Mouse (Mus musculus) embryonic facial prominence, embryonic 13.5 days (tissue): Measurements from ENCODE around the gene Trappc2l. TPM values are rescaled to one million over a fixed set of nuclear protein-coding genes. Genes with fewer than 3 reads are reported as not detected.
A peak's percentile ranks its signal among the peaks of the same experiment; 100 is the strongest.

ENCODE experiments used
- ATAC-seq: fragments of 200-750 bp; cut with Nextera tagmentation; 2 replicates; pipeline ENCODE4 v1.8.0; 2017; ENCODE audit warnings: low read depth; ENCODE audit not compliant: insufficient number of reproducible peaks, insufficient read depth, low FRiP score, low TSS enrichment
- H3K27ac ChIP-seq: fragments of 300-500 bp; sonication (generic); 2 replicates; pipeline ENCODE4 v1.5.1; 2015; ENCODE audit warnings: moderate library complexity, mild to moderate bottlenecking, inconsistent platforms
- H3K27me3 ChIP-seq: fragments of 300-500 bp; sonication (generic); 2 replicates; pipeline ENCODE4 v1.6.1; 2015; ENCODE audit warnings: mild to moderate bottlenecking, inconsistent platforms
- H3K36me3 ChIP-seq: fragments of 300-500 bp; sonication (generic); 2 replicates; pipeline ENCODE4 v1.6.1; 2015; ENCODE audit warnings: mild to moderate bottlenecking, inconsistent platforms
- H3K4me1 ChIP-seq: fragments of 300-500 bp; sonication (generic); 2 replicates; pipeline ENCODE4 v1.6.1; 2015; ENCODE audit warnings: inconsistent platforms
- H3K4me2 ChIP-seq: fragments of 300-500 bp; sonication (generic); 2 replicates; pipeline ENCODE4 v1.6.1; 2015; ENCODE audit warnings: moderate library complexity, mild to moderate bottlenecking, inconsistent platforms
- H3K4me3 ChIP-seq: fragments of 300-500 bp; sonication (generic); 2 replicates; pipeline ENCODE4 v1.5.1; 2015; ENCODE audit warnings: mild to moderate bottlenecking, inconsistent platforms
- H3K9ac ChIP-seq: fragments of 300-500 bp; sonication (generic); 2 replicates; pipeline ENCODE4 v1.6.1; 2015; ENCODE audit warnings: mild to moderate bottlenecking, inconsistent platforms
- H3K9me3 ChIP-seq: fragments of 300-500 bp; sonication (generic); 2 replicates; pipeline ENCODE4 v1.6.1; 2016; ENCODE audit warnings: inconsistent platforms
- WGBS: fragments of 180-500 bp; shearing (Covaris S2); methylation state at CpG from one replicate; pipeline ENCODE4 v1.1.7; 2015; ENCODE audit warnings: mixed read lengths; 5-methylcytosine and 5-hydroxymethylcytosine counted together
- polyA plus RNA-seq: library from polyadenylated mRNA; unstranded; fragments of >200 nt; fragmentation: Nextera tagmentation; extraction: Ambion mirVana; gene quantifications from 2 replicates; pipeline ENCODE4 v1.2.1, GENCODE M21; 2015

The Trappc2l gene
- polyA plus RNA-seq, 1 experiment from 2014 or later = 53.0 TPM

DNA sequence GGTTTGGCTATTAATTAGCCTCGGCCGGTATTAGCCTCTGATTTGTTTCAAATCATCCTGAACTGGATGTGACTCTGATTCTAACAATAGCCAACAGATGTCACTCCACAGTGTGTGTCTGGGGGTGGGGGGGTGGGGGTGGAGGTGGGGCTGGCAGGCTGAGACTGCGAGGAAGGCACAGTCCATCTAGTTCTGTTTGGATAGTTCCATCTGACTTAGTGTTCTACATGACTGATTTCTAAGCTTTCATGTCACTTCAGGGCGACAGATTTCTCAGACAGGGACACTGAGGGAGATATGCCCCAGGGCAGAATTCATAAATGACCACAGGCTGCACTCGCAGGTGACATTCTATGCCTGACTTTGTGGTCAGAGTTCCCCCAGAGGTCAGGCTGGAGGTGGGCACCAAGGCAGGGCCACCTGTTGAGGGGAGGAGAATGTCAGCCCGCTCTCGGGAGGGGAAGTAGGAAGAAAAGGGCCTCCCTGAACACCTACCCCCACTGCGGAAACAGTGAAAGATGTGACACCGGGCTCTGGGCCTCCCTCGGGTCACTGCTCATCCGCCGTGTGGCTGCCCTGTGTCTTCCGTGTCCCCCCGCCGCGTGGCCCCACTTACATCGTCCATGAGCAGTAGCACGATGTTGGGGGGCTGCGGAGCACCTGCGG is 695 bp upstream of the Trappc2l start:
- WGBS = 3% methylated on average over 20 of the region's 20 CpGs
- H3K4me2 ChIP-seq = peak overlapping the region; percentile 94
- H3K9ac ChIP-seq = peak overlapping the region; percentile 80
- H3K4me1 ChIP-seq = peaks cover 24% of the 10 kb centered on the region
- no peaks in the 10 kb centered on the region for H3K27me3 ChIP-seq
- no peaks in the 10 kb centered on the region for H3K9me3 ChIP-seq
- ATAC-seq = peak; percentile 38
- peak overlapping the region; percentile 62 for H3K27ac ChIP-seq
- peak overlapping the region; percentile 70 for H3K4me3 ChIP-seq
- H3K36me3 ChIP-seq = peaks cover 19% of the 10 kb centered on the region

DNA sequence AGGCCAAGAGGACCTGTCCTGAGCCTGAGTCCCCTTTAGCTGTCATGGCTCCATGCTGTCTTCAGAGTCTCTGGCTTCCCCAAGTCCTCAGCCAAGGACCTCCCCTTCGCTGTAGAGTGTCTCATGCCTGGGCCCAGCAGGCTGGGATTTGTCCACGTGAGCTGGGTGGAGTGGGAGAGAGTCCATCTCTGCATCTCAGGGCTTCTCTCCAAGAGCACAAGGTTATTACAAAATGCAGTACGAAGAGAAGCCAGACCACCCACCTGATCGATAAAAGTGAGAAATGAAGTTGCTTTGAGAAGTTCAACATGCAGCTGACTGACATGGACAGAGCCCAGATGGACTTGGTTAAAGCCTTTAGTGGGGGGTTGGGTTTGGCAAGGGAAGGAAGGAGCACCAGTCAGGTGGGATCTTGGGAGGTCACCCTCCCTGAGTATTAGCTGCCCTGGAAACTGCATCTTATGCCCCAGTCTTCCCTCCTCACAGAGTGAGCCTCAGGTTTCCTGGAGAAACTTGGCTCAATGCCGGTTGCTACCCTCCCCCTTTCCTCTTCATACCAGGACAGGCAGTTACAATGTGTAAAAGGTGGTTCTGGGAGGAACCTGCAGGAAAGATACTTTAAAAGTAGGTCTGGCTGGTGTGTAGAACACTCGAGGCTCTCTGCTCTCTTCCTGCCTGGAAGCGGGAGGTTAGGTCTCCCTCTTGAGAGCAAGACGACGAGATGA is 4.9 kb downstream of the Trappc2l start:
- ATAC-seq = no peak
- H3K27me3 ChIP-seq = no peaks in the 10 kb centered on the region
- H3K4me3 ChIP-seq = no peak overlapping the region
- 0 out of 2 replicates have a peak overlapping the region, but pooled peaks have one; percentile 12 for H3K9ac ChIP-seq
- H3K27ac ChIP-seq = no peak overlapping the region
- H3K4me2 ChIP-seq = no peak overlapping the region
- H3K9me3 ChIP-seq = no peaks in the 10 kb centered on the region
- H3K36me3 ChIP-seq = peaks cover 19% of the 10 kb centered on the region
- 59% methylated on average over 9 of the region's 9 CpGs for WGBS
- peaks cover 43% of the 10 kb centered on the region for H3K4me1 ChIP-seq

DNA sequence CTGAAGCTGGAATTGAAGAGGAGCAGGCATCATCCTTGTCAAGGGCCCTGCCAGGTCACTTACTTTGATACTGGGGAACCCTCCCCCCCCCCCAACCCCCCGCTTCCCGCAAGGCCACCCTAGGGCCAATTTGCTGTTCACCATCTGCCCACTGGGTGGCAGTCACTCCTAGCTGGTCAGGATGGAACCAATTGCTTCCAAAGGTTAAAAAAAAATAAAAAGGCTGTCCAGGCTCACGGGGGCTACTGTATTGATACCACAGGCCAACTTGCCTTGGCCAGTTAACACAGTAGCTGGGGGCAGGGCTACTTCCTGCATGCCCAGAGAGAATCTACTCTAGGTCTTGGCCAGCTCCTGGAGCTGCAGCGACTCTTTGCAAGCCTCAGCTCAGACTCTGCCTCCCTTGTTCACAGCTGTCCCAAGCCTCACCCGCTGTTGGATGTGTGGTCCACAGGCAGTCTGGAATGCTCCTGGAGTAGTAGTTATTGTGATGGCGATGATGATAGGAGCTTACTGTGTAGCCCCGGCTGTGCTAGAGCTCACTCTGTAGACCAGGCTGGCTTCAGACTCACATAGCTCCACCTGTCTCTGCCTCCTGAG is 6.6 kb downstream of the Trappc2l start:
- Histone ChIP-seq H3K36me3 (peaks cover 19% of the 10 kb centered on the region), H3K4me1 (peaks cover 31% of the 10 kb centered on the region), H3K27me3 (no peaks in the 10 kb centered on the region), H3K27ac (no peak overlapping the region), H3K4me3 (no peak overlapping the region), H3K4me2 (no peak overlapping the region), H3K9me3 (no peaks in the 10 kb centered on the region), H3K9ac (no peak overlapping the region)
- no peak for ATAC-seq
- 28% methylated on average over 5 of the region's 7 CpGs for WGBS

DNA sequence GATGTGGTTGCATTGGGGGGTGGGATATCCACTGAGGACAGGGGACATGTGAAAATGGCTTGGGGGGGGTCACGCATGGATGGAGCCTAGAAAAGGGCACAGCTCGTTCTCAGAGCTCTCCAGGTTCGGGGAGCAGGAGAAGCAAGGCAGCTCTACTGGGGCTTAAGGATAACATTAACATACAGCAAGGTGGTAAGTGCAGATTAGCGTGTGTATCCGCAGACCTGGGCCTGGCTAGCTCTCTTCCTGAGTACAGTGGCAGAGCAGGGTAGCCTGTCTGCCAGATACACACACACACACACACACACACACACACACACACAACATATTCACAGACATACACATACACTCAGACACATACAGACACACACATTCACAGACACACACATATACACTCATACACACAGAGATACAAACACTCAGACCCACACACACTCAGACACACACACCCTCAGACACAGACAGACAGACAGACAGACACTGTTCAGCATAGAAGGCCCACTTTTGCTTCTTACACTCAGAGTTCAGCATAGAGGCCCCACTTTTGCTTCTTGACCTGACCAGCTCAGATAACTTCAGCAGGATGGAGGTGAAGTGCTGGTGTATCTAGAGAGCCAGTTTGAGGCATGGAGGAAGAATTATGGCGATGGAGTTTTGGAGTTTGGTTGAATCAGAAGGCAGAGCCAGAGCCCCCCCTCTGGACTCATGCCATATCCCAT is 7.4 kb downstream of the Trappc2l start:
- Histone ChIP-seq H3K9ac (no peak overlapping the region), H3K4me1 (peaks cover 31% of the 10 kb centered on the region), H3K4me2 (no peak overlapping the region), H3K27ac (no peak overlapping the region), H3K36me3 (peaks cover 16% of the 10 kb centered on the region), H3K27me3 (no peaks in the 10 kb centered on the region), H3K4me3 (no peak overlapping the region), H3K9me3 (no peaks in the 10 kb centered on the region)
- no peak for ATAC-seq
- 67% methylated on average over 6 of the region's 6 CpGs for WGBS

DNA sequence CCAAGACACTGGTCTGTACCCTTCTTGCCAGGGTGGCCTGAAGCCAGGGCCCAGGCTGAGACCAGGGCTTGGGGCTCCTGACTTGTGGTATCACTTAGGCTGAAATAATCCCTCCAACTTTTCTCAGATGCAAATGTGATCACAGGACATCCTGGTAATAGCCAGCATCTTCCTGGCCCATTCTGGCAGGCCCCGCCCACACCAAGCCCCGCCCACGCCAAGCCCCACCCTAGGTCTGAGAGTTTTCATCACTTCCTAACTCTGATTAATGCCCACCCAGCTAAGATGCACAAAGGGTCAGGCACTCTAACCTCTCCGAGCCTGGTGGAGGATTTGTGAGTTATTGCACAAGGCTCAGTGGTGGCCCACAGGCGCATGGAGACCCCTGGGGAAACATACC is 9.0 kb downstream of the Trappc2l start:
- H3K27me3 ChIP-seq = no peaks in the 10 kb centered on the region
- H3K4me2 ChIP-seq = no peak overlapping the region
- ATAC-seq = no peak
- WGBS = 30% methylated on average over 5 of the region's 5 CpGs
- no peaks in the 10 kb centered on the region for H3K9me3 ChIP-seq
- H3K36me3 ChIP-seq = 0 out of 2 replicates have a peak, but pooled peaks cover 1% of the 10 kb centered on the region
- peaks cover 30% of the 10 kb centered on the region for H3K4me1 ChIP-seq
- H3K9ac ChIP-seq = no peak overlapping the region
- H3K4me3 ChIP-seq = no peak overlapping the region
- H3K27ac ChIP-seq = no peak overlapping the region

DNA sequence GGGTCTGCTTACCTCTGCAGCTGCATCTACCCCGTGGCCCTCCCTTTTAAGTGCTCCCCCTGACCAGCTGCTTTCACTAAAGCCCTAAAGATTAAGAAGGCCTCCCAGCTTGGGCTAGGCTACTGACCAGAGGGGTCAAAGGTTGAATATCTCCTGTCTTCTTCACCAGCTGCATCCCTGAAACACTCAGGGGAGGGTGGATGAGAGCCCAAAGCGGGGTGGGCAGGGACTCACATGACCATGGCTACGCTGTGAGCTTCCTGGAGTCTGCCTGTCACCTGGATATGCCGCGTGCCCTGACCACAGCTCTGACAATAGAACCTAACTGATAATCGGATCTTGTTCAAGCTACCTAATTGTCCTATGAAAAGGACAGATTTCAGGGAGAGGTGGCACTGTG is 11.3 kb downstream of the Trappc2l start, which contains the start of gene Pabpn1l:
Pabpn1l (minus strand) TSS at position 13 of the 400 bp plus-strand sequence.
- H3K27me3 ChIP-seq = no peaks in the 10 kb centered on the region
- no peak for ATAC-seq
- no peak within 1 kb of the TSS for H3K4me3 ChIP-seq
- H3K27ac ChIP-seq = no peak within 1 kb of the TSS
- H3K36me3 ChIP-seq = no peaks in the 10 kb centered on the region
- no peaks in the 10 kb centered on the region for H3K9me3 ChIP-seq
- no peak within 1 kb of the TSS for H3K9ac ChIP-seq
- H3K4me2 ChIP-seq = no peak within 1 kb of the TSS
- WGBS = 54% methylated on average over 6 of the region's 6 CpGs
- peaks cover 26% of the 10 kb centered on the region for H3K4me1 ChIP-seq

DNA sequence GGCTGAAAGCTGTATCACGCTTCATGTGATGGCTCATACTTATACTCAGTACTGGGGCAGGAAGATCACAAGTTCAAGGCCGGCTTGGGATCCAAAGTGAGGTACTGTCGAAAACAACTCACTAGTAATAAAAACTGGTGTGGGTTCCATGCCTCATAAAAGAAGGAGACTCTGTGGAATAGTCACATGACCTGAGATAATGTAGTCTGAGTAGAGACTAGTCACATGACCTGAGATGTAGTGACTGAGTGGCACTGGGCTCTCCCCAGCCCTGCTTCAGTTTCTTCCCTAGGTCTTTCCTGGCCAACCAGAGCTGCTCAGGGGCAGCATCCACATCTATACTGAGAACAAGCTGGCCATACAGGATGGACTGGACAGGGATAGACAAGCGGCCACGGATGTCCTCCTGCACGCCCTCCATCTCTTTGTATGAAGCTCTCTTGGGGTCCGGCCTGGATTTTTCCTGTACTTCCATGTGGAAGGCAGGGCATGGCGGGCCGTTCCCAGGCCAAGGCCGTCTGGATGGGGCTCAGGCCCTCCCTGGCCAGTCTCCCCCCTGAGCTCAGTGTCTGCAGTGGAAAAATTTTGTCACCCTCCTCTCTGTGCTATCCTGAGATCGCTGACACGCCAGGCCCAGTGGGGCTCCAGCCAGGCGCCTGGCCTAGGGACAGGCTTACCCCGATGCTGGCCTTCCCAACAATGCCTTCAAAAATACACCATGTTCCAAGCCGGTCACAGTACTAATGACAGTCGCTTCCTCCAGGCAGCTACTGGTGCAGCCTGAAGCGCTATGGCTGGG is 12.6 kb downstream of the Trappc2l start:
- Histone ChIP-seq H3K4me1 (peaks cover 20% of the 10 kb centered on the region), H3K36me3 (no peaks in the 10 kb centered on the region), H3K27me3 (peaks cover 4% of the 10 kb centered on the region; the same call in 1 of the 2 replicates), H3K4me2 (no peak overlapping the region), H3K9me3 (no peaks in the 10 kb centered on the region), H3K4me3 (no peak overlapping the region), H3K9ac (no peak overlapping the region), H3K27ac (no peak overlapping the region)
- ATAC-seq = no peak
- 87% methylated on average over 17 of the region's 17 CpGs for WGBS

DNA sequence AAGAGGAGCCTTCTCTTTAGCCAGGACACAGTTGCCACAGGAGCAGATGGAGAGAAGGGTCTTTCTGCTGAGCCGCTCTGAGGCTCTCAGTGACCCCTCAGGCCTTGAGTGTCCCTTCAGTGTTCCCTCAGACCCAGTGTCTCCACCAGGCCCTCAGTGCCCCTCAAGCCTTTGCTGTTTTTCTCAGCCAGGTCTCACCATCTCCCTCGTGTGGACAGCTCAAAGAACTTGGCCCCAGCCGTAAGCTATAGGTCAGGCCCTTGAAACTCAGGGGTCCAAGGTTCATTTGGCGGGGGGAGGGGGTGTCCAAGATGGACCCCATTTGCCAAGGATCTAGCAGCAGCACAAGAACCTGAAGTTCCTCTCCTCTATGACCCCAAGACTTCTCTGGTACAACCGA is 13.2 kb downstream of the Trappc2l start:
- Histone ChIP-seq H3K4me3 (no peak overlapping the region), H3K27me3 (peaks cover 4% of the 10 kb centered on the region; the same call in 1 of the 2 replicates), H3K27ac (no peak overlapping the region), H3K4me1 (peaks cover 15% of the 10 kb centered on the region), H3K9ac (no peak overlapping the region), H3K36me3 (no peaks in the 10 kb centered on the region), H3K4me2 (no peak overlapping the region), H3K9me3 (no peaks in the 10 kb centered on the region)
- WGBS = 71% methylated on average over 5 of the region's 5 CpGs
- no peak for ATAC-seq

DNA sequence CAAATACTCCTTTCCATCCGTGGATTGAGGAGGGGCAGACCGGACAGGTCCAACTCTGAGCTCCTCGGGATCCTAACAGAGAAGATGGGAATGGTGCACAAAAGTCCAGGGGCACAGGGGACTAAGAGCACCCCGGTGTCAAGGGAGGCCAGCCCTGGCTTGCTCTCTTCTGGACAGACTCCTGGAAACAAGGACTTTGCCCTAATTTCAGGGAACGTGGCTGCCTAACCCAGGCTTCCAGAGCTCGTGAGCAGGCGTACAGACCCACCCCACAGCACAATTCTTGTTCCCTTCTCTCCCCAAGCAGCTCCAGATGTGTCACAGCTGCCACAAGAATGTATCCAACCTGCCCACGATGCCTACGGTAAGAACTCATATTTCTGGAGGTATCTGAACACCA is 14.4 kb downstream of the Trappc2l start:
- ATAC-seq = no peak
- Histone ChIP-seq H3K9ac (no peak overlapping the region), H3K4me2 (no peak overlapping the region), H3K4me1 (peaks cover 17% of the 10 kb centered on the region), H3K27ac (no peak overlapping the region), H3K36me3 (0 out of 2 replicates have a peak, but pooled peaks cover 6% of the 10 kb centered on the region), H3K27me3 (peaks cover 12% of the 10 kb centered on the region), H3K9me3 (no peaks in the 10 kb centered on the region), H3K4me3 (no peak overlapping the region)
- WGBS = 64% methylated on average over 9 of the region's 9 CpGs

DNA sequence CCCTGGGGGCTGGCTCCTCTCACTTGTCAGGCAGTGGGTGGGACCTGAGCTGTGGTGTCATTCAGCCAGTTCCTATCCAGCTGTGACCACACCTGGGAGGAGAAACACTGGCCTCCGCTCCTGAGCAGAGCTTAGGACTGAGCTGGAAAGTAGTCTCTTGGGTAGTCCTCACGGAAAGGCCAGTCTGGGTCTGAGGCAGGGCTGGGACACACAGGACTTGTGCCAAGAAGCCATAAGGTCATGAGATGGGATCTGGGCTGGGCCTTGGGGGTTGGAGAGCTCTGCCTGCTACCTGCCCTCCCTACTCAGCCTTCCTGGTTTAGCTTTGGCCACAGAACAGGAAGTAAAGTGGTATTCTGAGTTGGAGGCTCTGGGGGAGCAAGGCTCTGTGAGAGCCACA is 15.5 kb downstream of the Trappc2l start:
- Histone ChIP-seq H3K4me2 (no peak overlapping the region), H3K4me1 (peaks cover 17% of the 10 kb centered on the region), H3K27me3 (peaks cover 12% of the 10 kb centered on the region), H3K27ac (no peak overlapping the region), H3K4me3 (no peak overlapping the region), H3K9me3 (no peaks in the 10 kb centered on the region), H3K36me3 (0 out of 2 replicates have a peak, but pooled peaks cover 6% of the 10 kb centered on the region), H3K9ac (no peak overlapping the region)
- WGBS = 76% methylated on average over 2 of the region's 2 CpGs
- no peak for ATAC-seq

DNA sequence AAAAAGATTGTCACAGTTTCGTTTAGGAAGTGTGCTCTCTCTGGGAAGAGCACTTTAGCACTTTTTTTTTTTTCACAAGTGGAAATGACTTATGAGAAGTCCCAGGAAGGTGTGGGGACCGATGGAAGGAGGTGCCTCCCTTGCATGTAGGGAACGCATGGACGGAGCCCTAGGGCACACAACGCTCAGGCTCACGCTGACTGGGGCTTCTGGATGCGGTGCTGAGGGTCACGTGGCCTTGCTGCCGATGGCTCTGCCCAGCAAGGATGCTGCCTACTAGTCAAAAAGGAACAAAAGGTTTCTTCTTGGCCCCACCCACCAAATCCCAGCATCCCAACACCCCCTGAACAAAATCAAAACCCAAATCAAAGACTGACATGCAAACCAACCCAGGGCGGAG is 17.9 kb downstream of the Trappc2l start:
- no peaks in the 10 kb centered on the region for H3K9me3 ChIP-seq
- WGBS = 22% methylated on average over 10 of the region's 10 CpGs

More for the DNA sequence above, 17.9 kb downstream of the Trappc2l start:
- Histone ChIP-seq H3K27me3 (peaks cover 12% of the 10 kb centered on the region), H3K27ac (no peak overlapping the region), H3K4me1 (peaks cover 17% of the 10 kb centered on the region), H3K36me3 (peaks cover 17% of the 10 kb centered on the region), H3K4me3 (no peak overlapping the region), H3K9ac (0 out of 2 replicates have a peak overlapping the region, but pooled peaks have one; percentile 27), H3K4me2 (no peak overlapping the region)
- no peak for ATAC-seq
